Mouse (Mus musculus): ENCODE measurements around the gene Ssr1. TPM values are rescaled to one million over a fixed set of nuclear protein-coding genes. Genes with fewer than 3 reads are reported as not detected.

Ssr1 gene
- polyA plus RNA-seq (2012; fragmentation: generic; extraction: Trizol): 10 to 100 TPM in 1 of 2 experiments, 1 to 10 TPM in 1; 8.5 to 28.8 TPM

DNA sequence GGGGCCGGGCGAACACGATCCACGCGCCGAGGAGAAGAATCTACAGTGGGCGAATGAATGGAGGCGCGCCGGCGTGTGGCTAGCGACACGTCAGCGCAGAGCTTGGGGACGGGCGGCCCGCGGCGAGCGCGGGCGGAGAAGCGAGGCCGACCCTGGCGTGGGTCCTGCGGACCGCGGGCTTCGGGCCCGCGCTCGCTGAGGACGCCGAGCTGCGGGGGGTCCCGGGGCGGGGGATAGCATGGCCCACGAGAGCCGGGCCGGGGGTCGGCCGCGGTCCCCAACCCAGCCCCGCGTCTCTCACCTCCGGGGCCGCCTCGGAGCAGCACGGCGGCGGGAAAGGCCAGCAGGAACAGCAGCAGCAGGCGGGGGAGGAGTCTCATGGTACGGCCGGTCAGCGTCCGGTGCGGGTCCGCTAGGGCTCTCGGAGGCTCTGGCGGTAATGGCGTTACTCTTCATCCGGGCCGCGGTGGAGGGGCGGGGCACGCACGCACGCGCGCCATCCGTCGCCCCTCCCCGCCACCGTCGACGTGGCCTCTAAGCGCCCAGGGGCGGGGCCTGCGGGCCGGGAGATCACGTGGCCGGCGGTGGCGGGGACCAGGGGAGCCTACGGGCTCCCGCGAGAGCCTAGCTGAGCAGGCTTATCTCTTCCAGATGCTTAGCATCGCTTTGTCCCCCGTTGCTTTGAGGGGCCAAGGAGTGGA is at the start of gene Ssr1:
Gene Ssr1, minus strand, starts transcription at position 514 of the 701 bp plus-strand sequence.

DNA sequence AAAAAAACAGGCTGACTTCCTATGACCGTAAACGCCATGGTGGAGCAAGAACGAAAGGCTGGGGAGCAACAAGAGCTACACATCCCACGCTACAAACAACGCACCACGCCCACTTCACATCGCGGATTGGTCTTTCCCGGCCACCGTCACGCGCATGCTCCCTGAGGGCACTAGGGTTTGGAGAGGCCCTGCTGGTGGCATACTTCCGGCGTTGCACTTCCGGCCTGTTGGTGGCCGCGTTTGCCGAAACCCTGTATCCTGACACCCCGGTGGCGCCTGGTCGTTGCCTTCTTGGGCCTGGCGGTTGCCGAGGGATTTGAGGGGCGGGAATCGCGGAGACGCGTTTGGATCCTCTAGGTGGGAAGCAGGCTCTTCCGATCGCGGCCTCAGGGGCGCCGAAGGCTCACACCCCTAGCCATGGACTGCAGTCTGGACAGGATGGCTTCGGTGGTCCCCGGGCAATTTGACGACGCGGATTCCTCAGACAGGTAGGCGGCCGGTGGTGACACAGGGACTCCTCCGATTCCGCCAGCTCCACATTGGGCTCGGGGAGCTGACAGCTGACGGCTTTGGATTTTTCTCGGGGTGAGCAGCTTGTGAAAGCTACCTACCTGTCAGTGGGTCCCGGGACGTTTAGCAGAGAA is 43.1 kb upstream of the Ssr1 start, which contains the start of gene Cage1:
Gene Cage1, minus strand, starts transcription at position 26 of the 644 bp plus-strand sequence.

DNA sequence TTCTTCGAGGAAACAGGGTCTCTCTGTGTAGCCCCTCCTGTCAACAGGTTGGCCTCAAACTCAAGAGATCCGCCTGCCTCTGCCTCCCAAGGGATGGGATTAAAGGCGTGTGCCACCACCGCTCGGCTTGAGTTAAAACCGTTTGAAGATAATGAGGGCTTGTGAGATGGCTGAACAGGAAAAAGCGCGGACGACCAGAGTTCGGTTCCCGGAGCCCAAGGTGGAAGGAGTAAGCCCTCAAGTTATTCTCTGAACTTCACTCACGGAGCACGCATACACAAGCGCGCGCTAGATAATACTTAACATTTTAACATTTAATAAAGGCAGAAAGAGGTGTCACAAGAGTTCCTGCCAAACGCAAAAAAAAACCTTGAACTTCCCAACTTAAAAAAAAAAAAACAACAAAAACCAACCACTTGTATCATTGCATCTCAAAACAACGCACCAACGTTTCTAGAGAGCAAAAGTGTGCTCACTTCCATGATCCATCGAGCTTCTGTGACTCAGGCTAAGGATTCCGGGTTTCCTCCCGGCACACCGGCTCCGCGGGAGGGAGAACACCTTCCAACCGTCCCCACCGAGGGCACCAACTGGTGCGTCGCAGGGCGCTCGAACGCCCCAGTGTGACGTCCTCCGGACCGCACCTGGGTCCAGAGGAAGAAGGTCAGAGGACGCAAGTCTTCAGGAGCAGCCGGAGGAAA is 42.5 kb upstream of the Ssr1 start, which contains the start of gene Riok1:
Gene Riok1, plus strand, starts transcription at position 653 of the 701 bp plus-strand sequence.

Other genes with a start within 250 kb of the Ssr1 start
- 1 to 10 TPM in 1 of 2 experiments, under 1 TPM in 1; 0.42 to 4.4 TPM for gene Rreb1, start 215.8 kb downstream of the Ssr1 start, polyA plus RNA-seq (2012; fragmentation: generic; extraction: Trizol)
- 10 to 100 TPM in 1 of 2 experiments, 1 to 10 TPM in 1; 1.5 to 10.5 TPM for gene Riok1, start 42.8 kb upstream of the Ssr1 start, polyA plus RNA-seq (2012; fragmentation: generic; extraction: Trizol)
- gene Cage1, start 42.9 kb upstream of the Ssr1 start, polyA plus RNA-seq (2012; fragmentation: generic; extraction: Trizol): under 1 TPM; 0.05 to 0.47 TPM
- not detected for gene Dsp, start 157.1 kb upstream of the Ssr1 start, polyA plus RNA-seq (2012; fragmentation: generic; extraction: Trizol)
- gene Snrnp48, start 210.7 kb upstream of the Ssr1 start, polyA plus RNA-seq (2012; fragmentation: generic; extraction: Trizol): 1 to 10 TPM; 2.3 to 10.0 TPM

Measured in C3H10T1/2 (cell line).